Mouse (Mus musculus) CH12.LX (cell line): Measurements from ENCODE around the gene A630023A22Rik. TPM values are rescaled to one million over a fixed set of nuclear protein-coding genes. Genes with fewer than 3 reads are reported as not detected.

Source experiments
- DNase-seq: peaks from one replicate; pipeline ENCODE4 v3.0.0-alpha.2; 2013; ENCODE audit errors: extremely low read depth
- H3K27ac ChIP-seq: 2 replicates; pipeline ENCODE4 v1.5.1; 2012; ENCODE audit warnings: low read depth, mild to moderate bottlenecking, control low read depth, moderate library complexity; ENCODE audit not compliant: insufficient read depth
- H3K27me3 ChIP-seq: replicated peaks from 2 replicates; pipeline ENCODE3; 2012; ENCODE audit warnings: inconsistent platforms
- H3K36me3 ChIP-seq, 2 experiments: replicated peaks in 1 of 2; 2 replicates each; pipeline versions ENCODE3 to v1.6.1; 2012; ENCODE audit warnings: inconsistent platforms in 1 of 2, low read length in 1 of 2, mild to moderate bottlenecking in 1 of 2, mixed read lengths in 1 of 2, moderate library complexity in 1 of 2; ENCODE audit not compliant: control insufficient read depth in 1 of 2, insufficient read depth in 1 of 2
- H3K4me1 ChIP-seq, 2 experiments: 2 replicates each; pipeline ENCODE4 v1.6.1; 2012; ENCODE audit warnings: inconsistent platforms in 1 of 2, moderate library complexity in 1 of 2; ENCODE audit not compliant: insufficient read depth in 2 of 2, control insufficient read depth in 1 of 2
- H3K4me2 ChIP-seq: 2 replicates; pipeline ENCODE4 v1.6.1; 2012; ENCODE audit warnings: low read depth, mild to moderate bottlenecking, control low read depth; ENCODE audit not compliant: poor library complexity, insufficient read depth, severe bottlenecking
- H3K4me3 ChIP-seq, 3 experiments: fragments of 150-350 bp in 1 of 3; sonication (generic) in 1 of 3; replicated peaks in 1 of 3; 2 replicates each; pipeline versions ENCODE3 to v1.5.1; 2011 to 2012; ENCODE audit warnings: low read depth in 2 of 3, low read length in 2 of 3, mild to moderate bottlenecking in 2 of 3, moderate library complexity in 2 of 3, control low read depth in 1 of 3, improper control_type of control experiment in 1 of 3, inconsistent platforms in 1 of 3, mixed read lengths in 1 of 3; ENCODE audit not compliant: poor library complexity in 1 of 3
- H3K79me2 ChIP-seq: replicated peaks from 2 replicates; pipeline ENCODE4 v1.6.1; 2012; ENCODE audit warnings: mild to moderate bottlenecking, moderate library complexity; ENCODE audit not compliant: control insufficient read depth, poor library complexity, insufficient read depth, severe bottlenecking; ENCODE audit errors: extremely low read depth
- H3K9ac ChIP-seq: 2 replicates; pipeline ENCODE4 v1.6.1; 2012; ENCODE audit warnings: low read depth, mild to moderate bottlenecking, control low read depth, moderate library complexity; ENCODE audit not compliant: insufficient read depth
- H3K9me3 ChIP-seq: replicated peaks from 2 replicates; pipeline ENCODE3; 2012; ENCODE audit warnings: low read length, inconsistent platforms, mixed read lengths
- BHLHE40 ChIP-seq: IDR thresholded peaks from 2 replicates; pipeline ENCODE4 v1.6.1; 2011; ENCODE audit warnings: mild to moderate bottlenecking, low read depth, low read length, improper control_type of control experiment
- CHD2 ChIP-seq: IDR thresholded peaks from 2 replicates; pipeline ENCODE4 v1.6.1; 2011; ENCODE audit warnings: low read length, improper control_type of control experiment
- CTCF ChIP-seq, 2 experiments: IDR thresholded peaks in 1 of 2; conservative IDR thresholded peaks in 1 of 2; 2 replicates each; pipeline ENCODE4 v1.5.1; 2011 to 2012; ENCODE audit warnings: low read depth in 2 of 2, low read length in 2 of 2, improper control_type of control experiment in 1 of 2, inconsistent platforms in 1 of 2, mild to moderate bottlenecking in 1 of 2, moderate library complexity in 1 of 2
- E2F4 ChIP-seq: IDR thresholded peaks from 2 replicates; pipeline ENCODE4 v1.6.1; 2011; ENCODE audit warnings: low read depth, low read length, improper control_type of control experiment; ENCODE audit not compliant: insufficient replicate concordance
- ELF1 ChIP-seq: IDR thresholded peaks from 2 replicates; pipeline ENCODE4 v1.6.1; 2014; ENCODE audit warnings: low read depth, mild to moderate bottlenecking, inconsistent platforms, low read length, improper control_type of control experiment
- ETS1 ChIP-seq: conservative IDR thresholded peaks from 2 replicates; pipeline ENCODE4 v1.6.1; 2012; ENCODE audit warnings: low read depth, mild to moderate bottlenecking, inconsistent platforms, low read length, improper control_type of control experiment, moderate library complexity
- GABPA ChIP-seq: IDR thresholded peaks from 2 replicates; pipeline ENCODE4 v1.6.1; 2012; ENCODE audit warnings: low read depth, low read length, improper control_type of control experiment, inconsistent platforms; ENCODE audit not compliant: insufficient replicate concordance
- IRF4 ChIP-seq: IDR thresholded peaks from 2 replicates; pipeline ENCODE4 v1.6.1; 2014; ENCODE audit warnings: low read depth, mild to moderate bottlenecking, inconsistent platforms, low read length, improper control_type of control experiment
- JUN ChIP-seq: IDR thresholded peaks from 2 replicates; pipeline ENCODE4 v1.6.1; 2011; ENCODE audit warnings: low read depth, mild to moderate bottlenecking, low read length, improper control_type of control experiment, moderate library complexity; ENCODE audit not compliant: insufficient read depth
- JUND ChIP-seq: conservative IDR thresholded peaks from 2 replicates; pipeline ENCODE4 v1.6.1; 2011; ENCODE audit warnings: low read depth, low read length, improper control_type of control experiment
- MAFK ChIP-seq: IDR thresholded peaks from 2 replicates; pipeline ENCODE4 v1.6.1; 2011; ENCODE audit warnings: low read length, improper control_type of control experiment; ENCODE audit not compliant: insufficient replicate concordance
- MAX ChIP-seq: IDR thresholded peaks from 2 replicates; pipeline ENCODE4 v1.6.1; 2011; ENCODE audit warnings: low read length, improper control_type of control experiment
- MAZ ChIP-seq: IDR thresholded peaks from 2 replicates; pipeline ENCODE4 v1.6.1; 2012; ENCODE audit warnings: low read depth, mild to moderate bottlenecking, inconsistent platforms, low read length, improper control_type of control experiment, moderate library complexity
- MEF2A ChIP-seq: IDR thresholded peaks from 2 replicates; pipeline ENCODE4 v1.6.1; 2014; ENCODE audit warnings: low read depth, mild to moderate bottlenecking, inconsistent platforms, low read length, improper control_type of control experiment, borderline replicate concordance
- MYC ChIP-seq: IDR thresholded peaks from 2 replicates; pipeline ENCODE4 v1.6.1; 2011; ENCODE audit warnings: low read depth, mild to moderate bottlenecking, improper control_type of control experiment, low read length
- NELFE ChIP-seq: IDR thresholded peaks from 2 replicates; pipeline ENCODE4 v1.6.1; 2011; ENCODE audit warnings: low read depth, low read length, improper control_type of control experiment
- NRF1 ChIP-seq: IDR thresholded peaks from 2 replicates; pipeline ENCODE4 v1.6.1; 2014; ENCODE audit warnings: low read depth, mild to moderate bottlenecking, inconsistent platforms, low read length, improper control_type of control experiment, moderate library complexity
- POLR2A ChIP-seq: IDR thresholded peaks from 2 replicates; pipeline ENCODE4 v1.6.1; 2011; ENCODE audit warnings: low read depth, mild to moderate bottlenecking, improper control_type of control experiment, low read length
- POLR2AphosphoS2 ChIP-seq: IDR thresholded peaks from 2 replicates; pipeline ENCODE4 v1.6.1; 2011; ENCODE audit warnings: low read depth, low read length, improper control_type of control experiment
- RAD21 ChIP-seq: IDR thresholded peaks from 2 replicates; pipeline ENCODE4 v1.6.1; 2011; ENCODE audit warnings: low read depth, mild to moderate bottlenecking, low read length, improper control_type of control experiment, moderate library complexity
- SIN3A ChIP-seq: IDR thresholded peaks from 2 replicates; pipeline ENCODE4 v1.6.1; 2012; ENCODE audit warnings: low read length, improper control_type of control experiment, inconsistent platforms
- SMC3 ChIP-seq: IDR thresholded peaks from 2 replicates; pipeline ENCODE4 v1.6.1; 2011; ENCODE audit warnings: low read depth, low read length, improper control_type of control experiment
- TBP ChIP-seq: conservative IDR thresholded peaks from 2 replicates; pipeline ENCODE4 v1.6.1; 2011; ENCODE audit warnings: low read depth, low read length, improper control_type of control experiment
- TCF12 ChIP-seq: IDR thresholded peaks from 2 replicates; pipeline ENCODE4 v1.6.1; 2014; ENCODE audit warnings: low read depth, mild to moderate bottlenecking, inconsistent platforms, low read length, improper control_type of control experiment
- UBTF ChIP-seq: IDR thresholded peaks from 2 replicates; pipeline ENCODE4 v1.6.1; 2012; ENCODE audit warnings: low read depth, mild to moderate bottlenecking, inconsistent platforms, low read length, improper control_type of control experiment, moderate library complexity
- USF1 ChIP-seq: IDR thresholded peaks from 2 replicates; pipeline ENCODE4 v1.6.1; 2014; ENCODE audit warnings: low read depth, mild to moderate bottlenecking, inconsistent platforms, low read length, improper control_type of control experiment
- USF2 ChIP-seq: conservative IDR thresholded peaks from 2 replicates; pipeline ENCODE4 v1.6.1; 2011; ENCODE audit warnings: low read depth, low read length, improper control_type of control experiment
- ZKSCAN1 ChIP-seq: IDR thresholded peaks from 2 replicates; pipeline ENCODE4 v1.6.1; 2012; ENCODE audit warnings: low read depth, inconsistent platforms, low read length, improper control_type of control experiment, borderline replicate concordance
- ZMIZ1 ChIP-seq: IDR thresholded peaks from 2 replicates; pipeline ENCODE4 v1.6.1; 2012; ENCODE audit warnings: low read depth, mild to moderate bottlenecking, inconsistent platforms, low read length, improper control_type of control experiment
- ZNF384 ChIP-seq: IDR thresholded peaks from 2 replicates; pipeline ENCODE4 v1.6.1; 2012; ENCODE audit warnings: low read depth, low read length, improper control_type of control experiment, inconsistent platforms
- dilution Hi-C: fragments of 300-500 bp; cut with MboI; formaldehyde crosslinking; loops from 2 replicates; pipeline ENCODE4 v1.14.3; 2020; ENCODE audit warnings: low sequenced_read_pairs; ENCODE audit not compliant: extremely low pct_unique_long_range_greater_than_20kb, extremely low pct_ligation_motif_present
- in situ Hi-C: fragments of 300-500 bp; cut with MboI; formaldehyde crosslinking; loops from 3 replicates; pipeline ENCODE4 v1.14.3; 2019; ENCODE audit warnings: low sequenced_read_pairs, low pct_ligation_motif_present, low pct_unique_long_range_greater_than_20kb, mixed read lengths
- polyA plus RNA-seq: library from polyadenylated mRNA; unstranded; fragments of >175 nt; gene quantifications from 2 replicates; pipeline ENCODE4 v1.2.1, GENCODE M21; 2012; ENCODE audit warnings: low read depth; ENCODE audit not compliant: insufficient read length
- total RNA-seq, 2 experiments: library from RNA; depleted of rRNA; stranded (reverse); fragments of 300-350 nt in 1 of 2; fragments of >200 nt in 1 of 2; gene quantifications; 2 replicates each; pipeline ENCODE4 v1.2.3; 2012 to 2014

A630023A22Rik gene
- total and polyA plus RNA-seq, 3 experiments, result 0.36 TPM; not detected in 2

GRCm38 (mm10) chr14:34107594-34107993 is 5.0 kb upstream of the A630023A22Rik start:
- Histone ChIP-seq H3K9ac (no peak overlapping the region), H3K4me1 (peaks cover 0 to 16% of the 10 kb centered on the region in 2 experiments; a peak in 3 of 4 replicates), H3K4me3 (no peak overlapping the region), H3K9me3 (no peaks in the 10 kb centered on the region), H3K4me2 (0 out of 2 replicates have a peak overlapping the region, but pooled peaks have one; percentile 42), H3K36me3 (no peaks in the 10 kb centered on the region), H3K79me2 (no peaks in the 10 kb centered on the region), H3K27me3 (no peaks in the 10 kb centered on the region), H3K27ac (no peak overlapping the region)
- dilution Hi-C loops (no loop called here), in situ Hi-C loops (loop anchor here (5.0 kb wide), 1 partner anchor 90 kb away; no protein-coding TSS in a partner anchor)
- no peak for TF ChIP-seq JUND
- TF ChIP-seq BHLHE40, result no peak
- no peak for TF ChIP-seq MAX
- no peak for TF ChIP-seq MEF2A
- no peak for TF ChIP-seq NRF1
- no peak for TF ChIP-seq TCF12
- TF ChIP-seq JUN, result no peak
- TF ChIP-seq NELFE, result no peak
- TF ChIP-seq GABPA, result no peak
- no peak for TF ChIP-seq SMC3
- no peak for TF ChIP-seq MAFK
- TF ChIP-seq ZKSCAN1, result no peak
- TF ChIP-seq TBP, result no peak
- no peak for TF ChIP-seq USF1
- no peak for TF ChIP-seq CHD2
- TF ChIP-seq IRF4, result no peak
- TF ChIP-seq SIN3A, result no peak
- TF ChIP-seq ZNF384, result no peak
- no peak for TF ChIP-seq USF2
- DNase-seq, result no peak

GRCm38 (mm10) chr14:34106389-34107062 is 4.0 kb upstream of the A630023A22Rik start:
- in situ Hi-C loops, result loop anchor here (5.0 kb wide), 1 partner anchor 91 kb away; no protein-coding TSS in a partner anchor
- H3K4me3 ChIP-seq, result no peak overlapping the region
- no peaks in the 10 kb centered on the region for H3K36me3 ChIP-seq
- dilution Hi-C loops, result no loop called here
- peak; percentile 45 for DNase-seq
- peak; percentile 88 for TF ChIP-seq SMC3
- no peak for TF ChIP-seq ZMIZ1
- no peak for TF ChIP-seq E2F4
- TF ChIP-seq RAD21, result peak; percentile 34
- no peak for TF ChIP-seq ELF1
- TF ChIP-seq POLR2A, result no peak
- no peak for TF ChIP-seq ETS1
- TF ChIP-seq MAFK, result no peak
- no peak for TF ChIP-seq POLR2AphosphoS2
- TF ChIP-seq IRF4, result no peak
- TF ChIP-seq NELFE, result no peak
- no peak for TF ChIP-seq SIN3A
- no peak for TF ChIP-seq USF2
- no peak for TF ChIP-seq MYC
- TF ChIP-seq MEF2A, result no peak
- TF ChIP-seq TCF12, result 0 out of 2 replicates have a peak, but pooled peaks have one; percentile 20
- TF ChIP-seq UBTF, result no peak
- TF ChIP-seq CTCF (conservative IDR thresholded peaks at IDR 0.05 in 1 of 2, IDR thresholded peaks at IDR 0.05 in 1 of 2; ENCODE audit: low read depth in 2 of 2, low read length in 2 of 2), result peak in 1 of 2 experiments; percentile 77; a peak in 3 of 4 replicates
- no peak for TF ChIP-seq MAX
- TF ChIP-seq MAZ, result no peak
- no peak overlapping the region for H3K9ac ChIP-seq
- peaks cover 0 to 16% of the 10 kb centered on the region in 2 experiments; a peak in 3 of 4 replicates for H3K4me1 ChIP-seq
- H3K9me3 ChIP-seq, result no peaks in the 10 kb centered on the region
- H3K27me3 ChIP-seq, result no peaks in the 10 kb centered on the region
- H3K79me2 ChIP-seq, result no peaks in the 10 kb centered on the region
- no peak overlapping the region for H3K4me2 ChIP-seq
- no peak overlapping the region for H3K27ac ChIP-seq
